Mouse (Mus musculus) gastrocnemius, adult 8-10 months (tissue): Measurements from ENCODE around the gene Elmsan1. TPM values are rescaled to one million over a fixed set of nuclear protein-coding genes. Genes with fewer than 3 reads are reported as not detected.
"Not testable (repeated sequence)": the region's sequence is repeated elsewhere in the genome, so short reads cannot be mapped to it uniquely, and the experiment has no call there.

ENCODE experiments used
- DNase-seq, 2 experiments: peaks; one replicate each; pipeline ENCODE4 v3.0.0; 2022; ENCODE audit warnings: low spot score in 2 of 2
- total RNA-seq, 4 experiments: library from RNA; stranded (reverse); gene quantifications; 2 replicates each; pipeline ENCODE4 v1.2.4; 2022

Gene Elmsan1
- 1 to 10 TPM; 5.7 to 9.1 (median 7.4) TPM for total RNA-seq

GRCm38 (mm10) chr12:84218289-84219120 lies at the start of gene Elmsan1:
Gene Elmsan1, minus strand, starts transcription at chr12:84218881.
- DNase-seq = peak; percentile 69 to 70

GRCm38 (mm10) chr12:84267264-84267663 lies 48.6 kb upstream of the Elmsan1 start:
- DNase-seq = no peak

GRCm38 (mm10) chr12:84260363-84260762 lies 41.7 kb upstream of the Elmsan1 start:
- no peak for DNase-seq

GRCm38 (mm10) chr12:84254886-84255285 lies 36.2 kb upstream of the Elmsan1 start:
- no peak for DNase-seq

- no peak for DNase-seq
Observed at GRCm38 (mm10) chr12:84252811-84253210, 34.1 kb upstream of the Elmsan1 start.

GRCm38 (mm10) chr12:84249217-84249616 lies 30.5 kb upstream of the Elmsan1 start:
- peak; percentile 55 to 66 for DNase-seq

- DNase-seq = no peak
Observed at GRCm38 (mm10) chr12:84245683-84246082, 27.0 kb upstream of the Elmsan1 start.

- DNase-seq = no peak
Observed at GRCm38 (mm10) chr12:84243076-84243770, 24.5 kb upstream of the Elmsan1 start.

GRCm38 (mm10) chr12:84237036-84237435 lies 18.4 kb upstream of the Elmsan1 start:
- not testable (repeated sequence) for DNase-seq

GRCm38 (mm10) chr12:84235981-84236752 lies 17.5 kb upstream of the Elmsan1 start:
- DNase-seq = no peak

GRCm38 (mm10) chr12:84235577-84235976 lies 16.9 kb upstream of the Elmsan1 start:
- DNase-seq = no peak

- no peak for DNase-seq
Observed at GRCm38 (mm10) chr12:84233488-84234100, 14.9 kb upstream of the Elmsan1 start.

GRCm38 (mm10) chr12:84226117-84226840 lies 7.6 kb upstream of the Elmsan1 start:
- no peak for DNase-seq

GRCm38 (mm10) chr12:84222405-84222961 lies 3.8 kb upstream of the Elmsan1 start:
- DNase-seq = peak; percentile 38 to 42

GRCm38 (mm10) chr12:84220951-84221891 lies 2.5 kb upstream of the Elmsan1 start:
- DNase-seq = no peak

GRCm38 (mm10) chr12:84220515-84220914 lies 1.8 kb upstream of the Elmsan1 start:
- DNase-seq = no peak

- DNase-seq = no peak
Observed at GRCm38 (mm10) chr12:84219121-84219561, 460 bp upstream of the Elmsan1 start.

GRCm38 (mm10) chr12:84217508-84218131 lies 1.1 kb downstream of the Elmsan1 start:
- no peak for DNase-seq

GRCm38 (mm10) chr12:84217111-84217507 lies 1.6 kb downstream of the Elmsan1 start:
- no peak for DNase-seq
